Mouse (Mus musculus): ENCODE measurements around the gene Gm21885.

Gm21885 gene

DNA sequence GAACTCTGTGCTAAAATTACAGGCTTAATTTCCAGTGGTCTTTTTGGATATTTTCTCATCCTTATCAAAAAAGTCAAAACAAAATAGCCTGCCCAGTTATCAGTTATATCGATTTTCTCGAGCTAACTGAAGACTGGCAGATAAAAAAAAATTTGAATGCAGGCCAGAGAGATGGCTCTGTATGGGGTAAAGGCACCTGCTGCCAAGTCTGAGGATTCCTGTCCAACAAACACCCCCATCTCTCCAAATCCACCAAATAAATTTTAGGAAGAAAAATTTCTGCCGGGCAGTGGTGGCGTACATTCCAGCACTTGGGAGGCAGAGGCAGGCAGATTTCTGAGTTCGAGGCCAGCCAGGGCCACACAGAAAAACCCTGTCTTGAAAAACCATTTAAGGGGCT lies 36.4 kb downstream of the Gm21885 start:
- no peak for DNase-seq (ENCODE audit: low spot score in 2 of 2)

DNA sequence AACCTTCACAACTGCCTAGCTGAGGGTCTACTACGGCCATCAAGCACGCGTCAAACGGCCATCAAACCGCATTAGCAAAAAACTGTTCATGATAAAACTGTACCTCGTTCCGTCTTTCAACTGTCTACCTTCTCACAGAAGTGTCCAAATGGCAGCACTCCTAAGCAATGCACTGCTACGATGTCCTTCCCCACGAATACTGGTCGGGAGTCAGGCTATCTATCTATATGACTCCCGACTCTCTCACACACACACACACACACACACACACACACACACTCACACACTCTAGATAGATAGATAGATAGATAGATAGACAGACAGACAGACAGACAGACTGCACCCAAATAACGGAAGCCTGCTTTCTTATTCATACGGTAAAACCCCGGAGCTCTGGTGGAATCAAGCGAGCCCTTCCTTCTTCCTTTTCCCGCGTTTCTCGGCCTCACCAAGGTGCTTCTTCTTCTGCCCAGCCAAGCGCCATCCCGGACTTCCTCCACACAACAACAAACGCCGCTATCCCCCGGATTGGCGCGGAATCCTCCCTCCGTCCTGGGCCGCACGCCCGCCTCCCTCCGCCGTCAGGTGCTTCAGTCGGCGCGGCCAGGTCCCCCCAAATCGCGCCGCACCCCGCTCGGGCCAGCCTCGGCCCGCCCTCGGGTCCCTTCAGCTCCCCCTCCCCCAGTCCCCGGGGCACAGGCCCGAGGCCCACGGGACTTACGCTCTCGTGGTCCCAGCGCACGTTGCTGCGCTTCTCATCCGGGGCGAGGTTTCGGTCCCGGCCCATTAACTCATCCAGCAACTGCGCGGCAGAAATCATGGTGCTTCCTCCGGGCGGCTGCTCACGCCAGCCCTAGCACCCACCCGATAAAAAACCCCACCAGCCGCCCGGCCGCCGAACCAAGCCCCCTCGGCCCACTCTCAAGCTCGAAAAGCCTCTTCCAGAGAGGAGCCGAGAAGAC lies 39.6 kb downstream of the Gm21885 start:
- DNase-seq (ENCODE audit: low spot score in 2 of 2), result peak; percentile 64 to 82

DNA sequence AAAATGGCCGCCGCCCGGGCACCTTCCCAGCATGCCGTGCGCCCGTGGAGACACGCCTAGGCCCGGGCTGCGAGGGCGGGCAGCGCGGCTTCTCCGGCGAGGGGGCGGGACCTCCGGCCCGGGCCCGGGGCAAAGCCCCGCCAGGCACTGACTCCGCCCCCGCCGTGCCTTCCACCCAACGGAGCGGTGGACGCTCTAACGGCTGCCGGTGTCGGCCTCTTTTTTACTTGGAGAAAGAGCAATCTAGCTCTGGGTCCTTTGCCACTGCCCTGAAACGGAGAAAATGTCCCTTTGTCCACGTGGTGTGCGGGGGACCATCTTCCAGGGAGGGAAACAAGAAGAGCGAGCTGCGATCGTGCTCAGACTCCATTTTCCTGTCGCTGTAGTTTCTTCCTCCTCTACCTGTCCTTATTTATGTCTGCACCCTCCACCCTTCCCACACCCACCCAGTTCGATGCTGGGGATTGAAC lies 40.3 kb downstream of the Gm21885 start, which contains the start of gene Luc7l3:
Gene Luc7l3, minus strand, starts transcription at position 58 of the 470 bp plus-strand sequence.
- peak; percentile 95 to 97 for DNase-seq (ENCODE audit: low spot score in 2 of 2)

DNA sequence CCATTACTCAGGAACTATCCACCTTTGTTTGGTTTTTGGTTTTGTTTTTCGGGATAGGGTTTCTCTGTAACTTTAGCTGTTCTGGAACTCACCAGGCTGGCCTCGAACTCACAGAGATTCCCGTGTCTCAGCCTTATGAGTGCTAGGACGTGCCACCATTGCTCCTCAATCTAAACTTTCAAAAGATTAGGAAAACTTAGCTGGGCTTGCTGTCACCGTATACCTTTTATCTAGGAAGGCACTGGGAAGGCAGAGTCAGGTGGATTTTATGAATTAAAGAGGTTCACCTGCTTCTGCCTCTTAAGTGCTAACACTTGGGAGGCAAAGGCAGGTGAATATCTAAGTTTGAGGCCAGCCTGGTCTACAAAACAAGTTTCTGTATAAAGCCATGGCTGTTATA lies 41.0 kb downstream of the Gm21885 start:
- no peak for DNase-seq (ENCODE audit: low spot score in 2 of 2)

DNA sequence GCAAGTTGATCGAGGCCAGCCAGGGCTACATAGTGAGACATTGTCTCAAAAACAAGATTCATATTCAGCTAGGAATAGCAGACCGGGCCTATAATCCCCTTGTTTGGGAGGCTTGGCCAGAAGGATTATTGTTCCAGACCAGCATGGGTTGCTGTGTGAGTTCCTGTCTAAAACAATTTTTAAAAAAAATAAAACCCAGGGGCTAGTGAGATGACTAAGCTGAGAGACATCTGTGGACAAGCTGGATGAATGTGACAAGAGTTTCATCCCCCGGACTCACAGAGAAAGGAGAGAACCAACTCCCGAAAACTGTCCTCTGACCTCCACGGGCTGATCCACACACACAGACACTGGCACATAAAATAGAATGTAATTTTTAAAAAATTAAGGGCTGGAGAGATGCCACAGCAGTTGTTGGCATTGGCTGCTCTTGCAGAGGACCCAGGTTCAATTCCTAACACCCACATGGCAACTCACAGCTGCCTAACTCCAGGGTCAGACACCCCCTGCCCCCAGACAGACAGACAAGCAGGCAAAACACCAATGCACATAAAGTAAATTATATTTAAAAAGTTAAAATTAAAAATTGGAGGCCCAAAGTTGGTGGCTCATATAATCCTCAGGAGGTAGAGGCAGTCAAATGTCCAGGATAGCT lies 41.7 kb downstream of the Gm21885 start:
- DNase-seq (ENCODE audit: low spot score in 2 of 2), result no peak

DNA sequence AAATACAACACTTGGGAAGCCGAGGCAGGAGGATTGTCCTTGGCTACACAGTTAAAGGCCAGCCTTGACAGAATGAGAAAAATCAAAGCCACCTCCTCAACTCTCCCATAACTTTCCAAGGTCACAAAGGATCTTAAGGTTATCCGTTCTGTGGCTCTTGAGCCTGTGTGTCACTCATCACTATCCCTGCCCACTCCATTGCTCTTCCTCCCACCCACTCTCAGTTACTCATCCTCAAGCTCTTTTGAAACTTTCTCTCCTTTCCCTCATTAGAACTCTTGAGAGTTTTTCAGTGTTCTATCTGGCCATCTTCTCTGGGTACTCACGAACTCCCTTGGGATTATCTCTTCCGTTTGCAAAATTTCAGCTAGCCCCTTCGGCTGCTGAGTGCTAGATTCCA lies 42.9 kb downstream of the Gm21885 start:
- no peak for DNase-seq (ENCODE audit: low spot score in 2 of 2)

DNA sequence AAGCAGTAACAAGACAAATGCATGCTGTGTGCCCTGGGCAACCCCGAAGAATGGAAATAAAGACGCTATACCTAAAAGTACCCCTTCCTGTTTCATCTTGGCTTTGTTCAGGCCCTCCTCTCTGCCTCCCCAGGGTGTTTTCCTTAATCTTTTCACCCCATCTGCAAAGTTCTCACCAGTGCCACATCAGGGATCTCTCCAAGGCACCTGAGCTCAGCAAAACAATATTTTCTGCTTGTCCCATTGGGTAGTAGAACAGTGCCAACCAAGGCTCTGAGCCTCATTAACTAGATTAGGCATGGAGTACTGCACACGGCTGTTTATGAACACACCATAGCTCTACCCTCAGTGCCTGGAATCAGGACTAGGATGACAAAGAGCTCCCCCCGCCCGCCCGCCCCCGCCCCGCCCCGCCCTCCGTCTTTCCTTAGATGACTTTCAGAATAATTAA lies 45.3 kb downstream of the Gm21885 start:
- DNase-seq (ENCODE audit: low spot score in 2 of 2), result no peak

DNA sequence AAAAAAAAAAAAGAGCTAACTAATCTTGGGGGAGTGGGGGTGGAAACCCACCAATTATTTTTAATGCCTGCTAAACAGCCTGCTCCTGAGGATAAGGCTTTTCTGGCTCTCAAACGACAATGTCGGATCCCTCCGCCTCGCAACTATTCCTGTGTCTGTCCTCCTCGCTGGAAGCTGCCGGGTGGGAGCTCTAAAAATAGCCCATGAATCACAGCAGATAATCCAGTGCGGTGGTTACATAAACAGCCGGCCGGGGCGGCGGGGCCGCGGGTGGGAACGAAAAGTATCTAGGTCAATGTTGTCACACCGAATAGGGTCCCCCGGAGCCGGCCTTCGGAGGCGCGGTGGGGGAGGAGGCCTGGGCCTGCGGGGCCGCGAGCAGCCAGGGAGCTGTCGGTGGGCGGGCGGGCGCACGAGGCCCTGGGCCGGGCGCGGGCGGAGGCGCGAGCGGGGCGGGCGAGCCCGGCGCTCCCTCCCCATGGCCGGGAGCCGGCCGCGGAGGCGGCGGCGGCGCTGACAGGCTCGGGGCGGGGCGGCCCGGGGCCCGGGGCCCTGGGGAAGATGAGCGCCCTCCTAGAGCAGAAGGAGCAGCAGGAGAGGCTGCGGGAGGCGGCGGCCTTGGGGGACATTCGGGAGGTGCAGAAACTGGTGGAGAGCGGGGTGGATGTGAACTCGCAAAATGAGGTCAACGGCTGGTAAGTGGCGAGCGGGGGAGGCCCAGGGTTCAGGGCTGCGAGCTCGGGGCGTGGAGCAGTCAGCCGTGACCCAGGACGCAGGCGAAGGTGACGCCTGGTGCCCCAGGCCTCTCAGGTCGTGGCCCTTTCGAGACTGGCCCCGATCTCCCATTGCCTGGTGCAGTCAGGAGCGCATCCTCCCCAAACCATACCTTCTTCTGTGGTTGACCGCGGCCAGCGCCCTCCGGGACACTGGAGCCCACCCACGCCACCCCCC lies 46.3 kb downstream of the Gm21885 start, which contains the start of gene Ankrd40:
Gene Ankrd40, plus strand, starts transcription at position 309 of the 951 bp plus-strand sequence.
- DNase-seq (ENCODE audit: low spot score in 2 of 2), result peak; percentile 87 to 94

DNA sequence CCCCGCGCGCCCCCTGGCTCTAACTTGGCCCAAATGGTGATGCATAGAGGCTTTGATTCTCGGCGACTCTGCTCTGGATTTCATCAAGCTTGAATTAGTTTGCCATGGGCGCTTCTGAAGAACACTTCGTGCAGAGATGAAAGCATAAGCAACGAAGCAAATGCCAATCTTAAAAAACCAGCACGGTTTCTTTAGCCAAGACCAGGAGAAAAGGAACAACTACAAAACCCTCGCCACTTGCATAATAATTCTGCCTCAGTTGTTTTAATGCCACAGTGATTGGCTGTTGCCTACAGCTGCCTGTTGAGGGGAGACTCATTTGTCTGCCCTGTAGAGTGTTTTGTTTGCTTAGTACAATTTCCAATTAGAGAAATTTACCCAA lies 47.0 kb downstream of the Gm21885 start:
- no peak for DNase-seq (ENCODE audit: low spot score in 2 of 2)

DNA sequence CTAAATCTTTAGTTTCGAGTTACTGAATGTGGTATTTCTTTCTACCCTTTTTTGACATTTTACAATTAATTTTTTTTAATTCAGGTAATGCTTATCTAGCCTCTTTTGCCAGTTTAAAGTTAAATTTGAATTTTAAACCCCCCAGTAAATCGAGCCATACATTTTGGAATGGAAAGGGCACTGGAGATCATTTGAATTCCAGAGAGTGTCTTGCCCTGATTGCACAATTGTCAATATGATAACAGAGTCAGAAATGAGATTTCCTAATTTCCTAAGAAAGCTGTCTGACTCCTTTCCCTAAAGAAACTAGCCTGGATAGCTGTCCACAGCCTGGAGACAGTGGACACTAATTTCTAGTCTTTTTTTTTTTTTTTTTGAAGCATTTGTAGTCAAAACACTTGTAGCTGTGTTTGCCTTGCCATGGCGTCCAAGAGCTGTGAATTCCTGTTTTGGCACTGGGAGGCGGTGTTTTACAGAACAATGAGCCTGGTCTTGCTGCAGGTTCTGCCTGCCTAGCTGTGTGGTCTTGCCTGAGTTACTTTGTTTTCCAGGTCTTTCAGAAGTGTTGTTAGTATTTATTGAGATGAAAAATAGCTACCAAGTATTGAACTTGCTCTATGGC lies 47.7 kb downstream of the Gm21885 start:
- peak in 1 of 2 experiments; percentile 45 for DNase-seq (ENCODE audit: low spot score in 2 of 2)

DNA sequence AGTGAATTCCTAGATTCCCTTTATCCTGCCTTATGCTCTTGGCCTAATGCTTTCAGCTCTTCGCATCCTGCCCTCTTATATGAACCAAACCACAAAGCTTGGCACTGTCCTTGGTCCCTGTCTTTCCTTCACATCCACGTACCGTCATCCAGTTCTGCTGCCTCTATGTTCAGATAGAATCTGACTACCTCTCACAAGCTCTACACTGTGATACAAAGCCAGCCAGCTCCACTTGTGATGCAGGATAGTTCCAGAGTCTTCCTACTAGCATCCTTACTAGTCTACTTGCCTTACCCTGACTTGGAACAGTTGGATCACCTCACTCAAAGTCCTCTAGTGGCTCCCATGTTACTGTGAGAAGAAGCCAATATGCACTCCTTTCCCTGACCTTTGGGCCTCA lies 48.5 kb downstream of the Gm21885 start:
- no peak for DNase-seq (ENCODE audit: low spot score in 2 of 2)

DNA sequence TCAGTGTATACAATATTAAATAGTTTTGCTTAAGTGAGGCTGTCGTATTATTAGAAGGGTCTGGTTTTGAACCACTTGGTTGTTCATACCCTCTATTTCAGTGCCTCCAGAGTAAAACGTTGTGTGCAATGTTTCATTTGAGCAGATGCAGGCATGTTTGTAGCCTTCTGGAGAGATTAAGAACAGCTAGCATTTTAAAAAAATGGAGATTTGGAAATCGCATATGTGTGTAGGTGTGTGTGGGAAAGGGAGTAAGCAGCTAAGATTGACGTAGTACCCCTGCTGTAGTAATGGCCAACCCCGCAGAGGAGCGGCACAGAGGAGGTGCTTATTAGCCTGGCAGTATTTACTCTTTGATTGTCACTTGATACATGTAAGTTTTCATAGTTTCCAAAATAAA lies 51.1 kb downstream of the Gm21885 start:
- DNase-seq (ENCODE audit: low spot score in 2 of 2), result no peak

DNA sequence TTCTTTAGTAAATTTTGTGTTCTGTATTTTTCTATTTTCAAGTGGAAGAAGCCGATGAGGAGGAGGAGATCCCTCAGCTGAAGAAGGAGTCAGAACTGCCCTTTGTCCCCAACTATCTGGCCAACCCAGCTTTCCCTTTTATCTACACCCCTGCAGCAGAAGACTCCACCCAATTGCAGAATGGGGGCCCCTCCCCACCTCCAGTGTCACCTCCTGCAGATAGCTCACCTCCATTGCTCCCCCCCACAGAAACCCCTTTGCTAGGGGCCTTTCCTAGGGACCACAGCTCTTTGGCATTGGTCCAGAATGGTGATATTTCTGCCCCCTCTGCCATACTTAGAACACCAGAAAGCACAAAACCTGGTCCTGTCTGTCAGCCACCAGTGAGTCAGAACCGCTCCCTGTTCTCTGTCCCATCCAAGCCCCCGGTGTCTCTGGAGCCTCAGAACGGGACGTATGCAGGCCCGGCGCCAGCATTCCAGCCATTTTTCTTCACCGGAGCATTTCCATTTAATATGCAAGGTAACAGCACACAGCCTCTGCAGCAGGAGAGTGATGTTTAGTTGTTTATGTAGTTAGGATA lies 52.8 kb downstream of the Gm21885 start:
- peak; percentile 74 for DNase-seq (ENCODE audit: low spot score in 2 of 2)

Data from spleen, postnatal 4 days (tissue).